Mouse (Mus musculus) erythroblast, embryonic 14.5 days (primary cell): ENCODE results near the gene Olfr574. TPM values are rescaled to one million over a fixed set of nuclear protein-coding genes. Genes with fewer than 3 reads are reported as not detected.
A peak's percentile ranks its signal among the peaks of the same experiment; 100 is the strongest.

ENCODE experiments used
- H3K27me3 ChIP-seq: 2 replicates; pipeline ENCODE4 v1.6.1; 2012; ENCODE audit warnings: inconsistent platforms; ENCODE audit not compliant: control insufficient read depth
- H3K36me3 ChIP-seq: 2 replicates; pipeline ENCODE4 v1.6.1; 2012; ENCODE audit warnings: mild to moderate bottlenecking, inconsistent platforms; ENCODE audit not compliant: control insufficient read depth
- H3K4me1 ChIP-seq: 2 replicates; pipeline ENCODE4 v1.6.1; 2012; ENCODE audit warnings: inconsistent platforms; ENCODE audit not compliant: control insufficient read depth
- H3K4me3 ChIP-seq: replicated peaks from 2 replicates; pipeline ENCODE3; 2012; ENCODE audit warnings: moderate library complexity, mild to moderate bottlenecking, inconsistent platforms
- H3K9me3 ChIP-seq: 2 replicates; pipeline ENCODE4 v1.6.1; 2012; ENCODE audit warnings: low read length, inconsistent platforms, mixed read lengths; ENCODE audit not compliant: control insufficient read depth
- GATA1 ChIP-seq: IDR thresholded peaks from 2 replicates; pipeline ENCODE4 v1.6.1; 2012; ENCODE audit warnings: low read length, inconsistent platforms, mixed read lengths
- TAL1 ChIP-seq: IDR thresholded peaks from 3 replicates; pipeline ENCODE4 v1.6.1; 2012; ENCODE audit warnings: low read length, inconsistent platforms, mixed read lengths
- polyA plus RNA-seq: library from polyadenylated mRNA; stranded (reverse); fragments of >175 nt; gene quantifications from 2 replicates; pipeline ENCODE4 v1.2.3, GENCODE M21; 2012

Gene Olfr574
- polyA plus RNA-seq, 1 experiment: not detected

GRCm38 (mm10) chr7:102950732-102951131 lies 2.5 kb downstream of the Olfr574 start:
- H3K27me3 ChIP-seq: no peaks in the 10 kb centered on the region
- H3K4me3 ChIP-seq: no peak overlapping the region

GRCm38 (mm10) chr7:102958137-102958536 lies 9.9 kb downstream of the Olfr574 start:
- Histone ChIP-seq H3K4me3 (no peak overlapping the region), H3K9me3 (no peaks in the 10 kb centered on the region), H3K27me3 (no peaks in the 10 kb centered on the region), H3K36me3 (no peaks in the 10 kb centered on the region), H3K4me1 (no peaks in the 10 kb centered on the region)
- no peak for TF ChIP-seq GATA1

More at GRCm38 (mm10) chr7:102950732-102951131, 2.5 kb downstream of the Olfr574 start:
- H3K36me3 ChIP-seq: no peaks in the 10 kb centered on the region
- no peaks in the 10 kb centered on the region for H3K9me3 ChIP-seq
- no peaks in the 10 kb centered on the region for H3K4me1 ChIP-seq
- TF ChIP-seq TAL1 (no peak), GATA1 (no peak)

- no peaks in the 10 kb centered on the region for H3K27me3 ChIP-seq
- peak; percentile 64 for TF ChIP-seq TAL1
- peak; percentile 42; the same call in 1 of the 2 replicates for TF ChIP-seq GATA1
- no peak within 1 kb of the TSS for H3K4me3 ChIP-seq
- no peaks in the 10 kb centered on the region for H3K4me1 ChIP-seq
- H3K36me3 ChIP-seq: no peaks in the 10 kb centered on the region
- no peaks in the 10 kb centered on the region for H3K9me3 ChIP-seq
These were observed 10.3 kb downstream of the Olfr574 start, which contains the start of gene Olfr575 for GRCm38 (mm10) chr7:102958593-102958992. TSS of gene Olfr575 (minus strand) at chr7:102958775.

- Histone ChIP-seq H3K36me3 (no peaks in the 10 kb centered on the region), H3K27me3 (no peaks in the 10 kb centered on the region), H3K4me1 (no peaks in the 10 kb centered on the region), H3K4me3 (no peak within 1 kb of the TSS), H3K9me3 (no peaks in the 10 kb centered on the region)
- TF ChIP-seq TAL1 (no peak), GATA1 (no peak)
These were observed 14.1 kb downstream of the Olfr574 start, which contains the start of gene Olfr576 for GRCm38 (mm10) chr7:102962360-102962759. TSS of gene Olfr576 (plus strand) at chr7:102962660.

GRCm38 (mm10) chr7:102974399-102974798 lies 26.1 kb downstream of the Olfr574 start:
- Histone ChIP-seq H3K36me3 (no peaks in the 10 kb centered on the region), H3K27me3 (no peaks in the 10 kb centered on the region), H3K4me3 (no peak overlapping the region), H3K4me1 (no peaks in the 10 kb centered on the region), H3K9me3 (no peaks in the 10 kb centered on the region)
- TF ChIP-seq TAL1: no peak
- TF ChIP-seq GATA1: no peak

- no peaks in the 10 kb centered on the region for H3K4me1 ChIP-seq
- H3K27me3 ChIP-seq: no peaks in the 10 kb centered on the region
- no peak for TF ChIP-seq TAL1
- TF ChIP-seq GATA1: no peak
- H3K36me3 ChIP-seq: no peaks in the 10 kb centered on the region
- H3K4me3 ChIP-seq: no peak within 1 kb of the TSS
- no peaks in the 10 kb centered on the region for H3K9me3 ChIP-seq
These were observed 27.6 kb downstream of the Olfr574 start, which contains the start of gene Olfr577 for GRCm38 (mm10) chr7:102975843-102976242. TSS of gene Olfr577 (minus strand) at chr7:102975943.

GRCm38 (mm10) chr7:102989224-102989623 lies 41.0 kb downstream of the Olfr574 start, which contains the start of gene Olfr578:
TSS of gene Olfr578 (minus strand) at chr7:102989324.
- H3K36me3 ChIP-seq: no peaks in the 10 kb centered on the region
- H3K9me3 ChIP-seq: no peaks in the 10 kb centered on the region
- TF ChIP-seq GATA1 (no peak), TAL1 (no peak)
- no peak within 1 kb of the TSS for H3K4me3 ChIP-seq
- no peaks in the 10 kb centered on the region for H3K4me1 ChIP-seq
- no peaks in the 10 kb centered on the region for H3K27me3 ChIP-seq

Other genes starting within 250 kb of the Olfr574 start
- not detected in 2 replicates for gene Olfr558, start 246.3 kb upstream of the Olfr574 start, polyA plus RNA-seq
- gene Olfr33, start 229.4 kb upstream of the Olfr574 start, polyA plus RNA-seq: not detected in 2 replicates
- gene Olfr559, start 221.0 kb upstream of the Olfr574 start, polyA plus RNA-seq: not detected in 2 replicates
- gene Olfr560, start 189.1 kb upstream of the Olfr574 start, polyA plus RNA-seq: not detected in 2 replicates
- 0.04 TPM in 1 of 2 replicates, not detected in the other for gene Olfr78, start 189.0 kb upstream of the Olfr574 start, polyA plus RNA-seq
- gene Olfr561, start 177.2 kb upstream of the Olfr574 start, polyA plus RNA-seq: not detected in 2 replicates
- not detected in 2 replicates for gene Olfr564, start 145.0 kb upstream of the Olfr574 start, polyA plus RNA-seq
- not detected in 2 replicates for gene Olfr566, start 89.7 kb upstream of the Olfr574 start, polyA plus RNA-seq
- gene Olfr568, start 71.3 kb upstream of the Olfr574 start, polyA plus RNA-seq: not detected in 2 replicates
- gene Olfr569, start 57.6 kb upstream of the Olfr574 start, polyA plus RNA-seq: not detected in 2 replicates
- gene Olfr570, start 53.9 kb upstream of the Olfr574 start, polyA plus RNA-seq: not detected in 2 replicates
- not detected in 2 replicates for gene Olfr571, start 30.9 kb upstream of the Olfr574 start, polyA plus RNA-seq
- not detected in 2 replicates for gene Olfr572, start 24.1 kb upstream of the Olfr574 start, polyA plus RNA-seq
- gene Olfr573-ps1, start 5.9 kb upstream of the Olfr574 start, polyA plus RNA-seq: not detected in 2 replicates
- gene Olfr575, start 10.3 kb downstream of the Olfr574 start, polyA plus RNA-seq: not detected in 2 replicates
- not detected in 2 replicates for gene Olfr576, start 14.2 kb downstream of the Olfr574 start, polyA plus RNA-seq
- not detected in 2 replicates for gene Olfr577, start 27.5 kb downstream of the Olfr574 start, polyA plus RNA-seq
- gene Olfr578, start 40.9 kb downstream of the Olfr574 start, polyA plus RNA-seq: not detected in 2 replicates
- 0.03 TPM in 1 of 2 replicates, not detected in the other for gene Olfr582, start 89.6 kb downstream of the Olfr574 start, polyA plus RNA-seq
- gene Olfr583, start 102.8 kb downstream of the Olfr574 start, polyA plus RNA-seq: not detected in 2 replicates
- gene Olfr584, start 133.4 kb downstream of the Olfr574 start, polyA plus RNA-seq: not detected in 2 replicates
- not detected in 2 replicates for gene Olfr585, start 149.3 kb downstream of the Olfr574 start, polyA plus RNA-seq
- gene Olfr586, start 177.2 kb downstream of the Olfr574 start, polyA plus RNA-seq: 0.01 TPM in 1 of 2 replicates, not detected in the other
- gene Olfr588-ps1, start 192.4 kb downstream of the Olfr574 start, polyA plus RNA-seq: not detected in 2 replicates
- gene Olfr589, start 207.9 kb downstream of the Olfr574 start, polyA plus RNA-seq: not detected in 2 replicates
- gene Olfr591, start 229.9 kb downstream of the Olfr574 start, polyA plus RNA-seq: not detected in 2 replicates
- gene Olfr592, start 236.3 kb downstream of the Olfr574 start, polyA plus RNA-seq: not detected in 2 replicates